Mouse (Mus musculus) bone marrow macrophage, adult 2 months (primary cell): ENCODE measurements around the gene Ern2.

Source experiments
- CTCF ChIP-seq: IDR thresholded peaks from 2 replicates; pipeline ENCODE4 v1.5.1; 2012; ENCODE audit warnings: low read depth, mild to moderate bottlenecking, low read length, moderate library complexity
- POLR2A ChIP-seq: IDR thresholded peaks from 2 replicates; pipeline ENCODE4 v1.6.1; 2012; ENCODE audit warnings: mild to moderate bottlenecking, low read depth, low read length, borderline replicate concordance

DNA sequence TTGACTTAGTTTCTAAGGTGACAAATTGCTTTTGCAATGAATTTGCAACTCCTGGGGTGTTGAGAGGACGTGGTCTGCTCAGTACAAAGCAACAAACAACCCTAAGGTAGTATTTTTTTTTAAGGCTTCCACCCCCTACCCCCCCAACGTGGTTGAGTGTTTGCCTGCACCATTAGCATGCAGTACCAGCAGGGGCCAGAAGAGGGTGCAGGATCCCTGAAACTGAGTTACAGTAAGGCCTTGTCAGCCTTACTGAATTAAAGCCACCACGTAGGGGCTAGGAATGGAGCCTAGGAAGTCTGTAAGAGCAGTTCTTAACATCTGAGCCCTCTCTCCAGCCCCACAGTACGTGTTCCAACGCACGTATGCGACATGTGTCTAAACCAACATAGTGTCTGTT, 3.5 kb upstream of the Ern2 start:
- TF ChIP-seq CTCF (peak; percentile 65), POLR2A (no peak)
